Mouse (Mus musculus): ENCODE results near the gene Snf8.

Snf8 gene

DNA sequence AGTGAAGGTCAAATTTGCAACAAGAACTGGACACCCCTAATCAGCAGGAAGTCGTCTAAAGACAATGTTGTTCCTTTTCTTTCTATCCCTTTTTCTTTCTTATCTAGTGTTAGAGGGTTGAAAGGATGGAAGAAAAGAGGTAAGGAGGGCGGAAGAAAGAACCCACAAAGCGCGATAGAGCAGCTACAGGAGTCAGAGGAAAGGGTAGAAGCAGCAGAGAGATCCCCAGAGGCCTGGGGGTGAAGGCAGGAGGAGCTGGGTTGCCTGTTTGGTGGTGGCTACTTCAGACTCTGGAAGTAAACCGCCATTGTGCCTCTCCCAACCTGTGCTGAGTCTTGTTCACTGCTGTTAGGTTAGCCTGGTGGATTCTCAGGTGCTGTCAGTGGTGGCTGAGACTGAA is 6.6 kb upstream of the Snf8 start:
- no peak for DNase-seq

DNA sequence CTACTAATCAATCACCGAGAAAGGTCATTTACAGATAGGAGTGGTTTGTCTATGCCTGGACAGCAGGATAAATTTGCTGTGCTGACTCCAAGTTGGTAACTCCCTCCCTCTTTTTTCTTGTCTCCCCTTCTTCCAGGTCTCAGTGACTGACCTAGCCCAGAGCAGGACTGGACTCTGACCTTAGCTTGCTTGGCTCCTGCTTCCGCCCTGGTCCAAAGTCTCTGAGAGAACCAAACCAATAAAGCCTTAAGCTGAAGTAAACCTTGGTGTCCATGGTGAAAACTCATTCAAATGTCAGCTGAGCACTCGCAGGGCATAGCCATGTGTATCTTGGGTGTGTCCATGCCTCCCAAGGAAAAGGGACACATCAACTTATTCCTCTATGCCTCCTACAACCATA is 4.1 kb upstream of the Snf8 start:
- no peak for DNase-seq

DNA sequence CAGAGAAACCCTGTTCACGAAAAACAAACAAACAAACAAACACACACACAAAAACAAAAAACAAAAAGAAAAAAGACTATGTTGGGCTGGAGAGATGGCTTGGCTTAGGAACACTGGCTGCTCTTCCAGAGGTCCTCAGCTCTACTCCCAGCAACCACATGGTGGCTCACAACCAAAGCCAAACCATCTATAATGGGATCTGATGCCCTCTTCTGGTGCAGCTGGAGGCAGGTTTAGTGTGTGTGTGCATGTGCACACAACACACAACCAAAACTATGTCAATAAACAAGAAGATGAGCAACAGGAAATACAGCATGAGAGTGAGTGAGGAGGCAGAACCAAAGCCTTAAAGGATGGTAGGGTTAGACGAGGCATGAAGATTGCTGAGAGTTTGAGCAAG is 3.0 kb upstream of the Snf8 start:
- DNase-seq: no peak

DNA sequence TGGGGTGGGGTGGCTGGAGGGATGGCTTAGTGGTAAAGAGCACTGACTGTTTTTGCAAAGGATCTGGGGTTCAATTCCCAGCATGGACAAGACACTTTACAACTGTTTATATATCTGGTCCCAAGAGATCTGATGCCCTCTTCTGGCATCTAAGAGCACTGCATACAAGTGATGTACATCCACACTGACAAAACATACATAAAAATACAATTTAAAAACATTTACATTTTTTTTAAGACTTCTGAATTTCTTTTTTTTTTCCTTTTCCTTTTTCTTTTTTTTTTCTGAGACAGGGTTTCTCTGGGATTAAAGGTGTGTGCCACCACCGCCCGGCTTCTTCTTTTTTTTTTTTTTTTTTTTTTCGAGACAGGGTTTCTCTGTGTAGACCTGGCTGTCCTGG is 1.4 kb upstream of the Snf8 start:
- DNase-seq: no peak

DNA sequence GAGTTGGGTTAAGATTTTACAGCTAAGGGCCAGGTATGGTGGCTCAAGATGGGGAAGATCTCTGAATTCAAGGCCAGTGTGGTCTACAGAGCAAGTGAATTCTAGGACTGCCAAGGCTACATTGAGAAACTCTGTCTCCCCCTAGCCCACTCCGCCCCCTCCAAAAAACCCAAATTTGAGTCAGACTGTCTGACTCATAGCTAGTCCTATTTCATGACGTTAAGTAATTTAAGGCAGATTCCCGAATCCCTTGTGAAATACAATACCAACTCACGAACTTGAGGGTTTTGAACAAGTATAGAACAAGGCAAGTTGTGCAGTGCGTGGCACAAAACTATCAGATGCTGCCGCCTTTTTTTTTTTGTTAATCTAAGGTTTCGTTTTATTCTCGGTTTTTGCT is 569 bp upstream of the Snf8 start:
- no peak for DNase-seq

DNA sequence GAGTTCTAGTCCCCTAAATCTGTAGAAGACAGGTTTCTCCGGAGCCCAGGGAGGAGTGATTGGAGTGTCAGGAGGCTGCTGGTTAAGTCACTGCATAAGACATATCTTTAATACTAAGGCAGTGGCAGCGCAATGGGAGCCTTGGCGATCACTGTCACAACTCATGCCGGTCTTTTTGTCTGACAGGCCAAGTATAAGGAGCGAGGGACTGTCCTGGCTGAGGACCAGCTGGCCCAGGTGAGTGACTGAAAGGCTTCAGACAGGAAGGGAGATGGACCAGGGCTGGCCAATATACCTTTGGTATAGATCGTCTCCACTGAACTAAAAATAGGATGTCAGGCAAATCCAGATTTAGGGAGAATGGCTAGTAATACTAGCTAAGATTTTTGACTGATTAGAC is 448 bp downstream of the Snf8 start:
- no peak for DNase-seq

DNA sequence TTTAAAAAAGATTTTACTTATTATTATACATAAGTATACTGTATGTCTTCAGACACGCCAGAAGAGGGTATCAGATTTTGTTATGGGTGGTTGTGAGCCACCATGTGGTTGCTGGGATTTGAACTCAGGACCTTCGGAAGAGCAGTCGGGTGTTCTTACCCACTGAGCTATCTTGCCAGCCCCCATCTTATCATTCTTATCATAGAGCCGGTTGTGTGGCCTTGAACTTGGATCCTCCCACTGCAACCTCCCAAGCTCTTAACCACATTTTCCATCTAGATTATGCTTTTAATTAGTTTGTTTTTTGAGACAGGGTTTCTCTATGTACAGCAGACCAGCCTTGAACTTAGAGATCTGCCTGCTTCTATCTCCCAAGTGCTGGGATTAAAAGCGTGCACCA is 2.8 kb downstream of the Snf8 start:
- no peak for DNase-seq

DNA sequence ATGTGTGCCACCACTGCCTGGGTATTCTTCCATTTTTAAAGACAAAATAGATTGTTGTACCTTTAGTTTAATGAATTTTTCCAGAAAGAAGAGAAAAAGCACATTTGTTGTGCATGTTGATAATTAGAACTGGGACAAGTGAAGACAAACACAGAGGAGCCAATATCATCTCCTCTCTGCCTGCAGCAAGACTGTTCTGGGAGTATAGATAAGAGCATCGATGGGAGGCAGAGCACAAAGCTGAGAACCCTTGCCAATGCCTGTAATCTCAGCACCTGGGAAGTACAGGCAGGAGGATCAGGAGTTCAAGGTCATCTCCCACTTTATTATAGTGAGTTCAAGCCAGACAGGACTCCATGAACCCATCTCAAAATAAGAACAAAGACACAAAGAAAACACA is 3.9 kb downstream of the Snf8 start:
- DNase-seq: no peak

DNA sequence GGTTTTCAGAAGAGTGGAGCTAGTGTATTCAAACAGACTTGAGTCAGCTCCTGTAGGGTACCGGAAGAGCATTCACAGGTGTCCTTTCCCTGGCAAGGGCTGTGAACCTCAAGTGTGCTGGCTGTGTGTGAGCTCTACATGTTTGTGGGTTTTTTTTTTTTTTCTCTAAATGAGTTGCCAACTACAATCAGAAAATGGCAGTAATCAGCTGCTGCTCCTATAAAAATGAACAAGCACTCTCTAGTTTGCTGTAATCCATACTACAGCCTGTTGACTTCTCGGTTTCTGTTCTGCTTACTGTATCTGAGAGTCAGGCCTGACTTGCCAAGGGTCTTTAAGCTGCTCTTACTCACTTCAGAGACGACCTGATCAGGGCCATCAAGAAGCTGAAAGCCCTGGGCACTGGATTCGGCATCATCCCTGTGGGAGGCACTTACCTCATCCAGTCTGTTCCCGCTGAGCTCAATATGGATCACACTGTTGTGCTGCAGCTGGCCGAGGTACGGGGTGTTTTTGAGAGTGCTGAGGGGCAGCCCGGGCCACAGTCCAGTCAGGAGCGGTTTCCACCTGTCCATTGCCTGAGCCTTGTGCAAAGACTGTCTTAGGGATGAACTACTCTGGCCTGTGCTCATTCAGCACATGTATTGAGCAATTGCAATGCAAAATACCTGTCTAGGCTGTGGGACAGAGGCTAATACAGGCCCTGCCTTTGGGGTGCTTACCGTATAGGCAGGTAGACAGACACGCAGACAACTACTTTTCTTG is 10.3 kb downstream of the Snf8 start:
- DNase-seq: no peak

DNA sequence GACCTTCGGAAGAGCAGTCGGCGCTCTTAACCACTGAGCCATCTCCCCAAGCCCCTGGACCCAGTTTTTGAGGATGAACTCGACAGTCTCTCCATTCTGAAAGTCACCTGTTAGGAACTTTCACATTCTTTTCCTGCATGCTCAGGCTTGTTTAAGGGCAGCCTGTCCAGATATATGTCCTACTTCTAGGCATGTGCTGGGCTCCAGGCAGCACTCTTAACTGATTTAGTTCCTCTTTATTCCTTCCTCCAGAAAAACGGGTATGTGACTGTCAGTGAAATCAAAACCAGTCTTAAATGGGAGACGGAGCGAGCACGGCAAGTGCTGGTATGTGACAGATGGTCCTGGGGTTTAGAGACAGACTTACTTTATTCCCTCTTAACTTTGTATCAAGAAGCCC is 11.3 kb downstream of the Snf8 start:
- no peak for DNase-seq

DNA sequence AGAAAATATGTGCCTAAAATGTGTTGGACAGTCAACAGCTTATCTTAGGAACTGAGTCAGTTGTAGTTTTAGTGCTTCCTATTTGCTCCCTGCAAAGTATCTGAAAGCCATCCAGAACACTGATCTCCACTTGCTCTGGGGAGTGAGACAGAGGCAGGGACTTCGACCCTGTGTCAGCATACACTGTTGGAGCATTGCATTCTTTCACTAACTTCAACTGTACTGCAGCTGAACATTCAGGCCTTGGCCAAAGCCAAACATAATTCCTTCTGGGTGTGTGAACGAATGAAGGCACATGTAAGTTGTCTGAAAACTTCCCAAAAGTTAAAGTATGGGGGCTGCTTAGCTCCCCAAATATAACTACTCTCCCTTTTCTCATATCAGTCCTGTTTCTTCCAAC is 12.1 kb downstream of the Snf8 start:
- no peak for DNase-seq

DNA sequence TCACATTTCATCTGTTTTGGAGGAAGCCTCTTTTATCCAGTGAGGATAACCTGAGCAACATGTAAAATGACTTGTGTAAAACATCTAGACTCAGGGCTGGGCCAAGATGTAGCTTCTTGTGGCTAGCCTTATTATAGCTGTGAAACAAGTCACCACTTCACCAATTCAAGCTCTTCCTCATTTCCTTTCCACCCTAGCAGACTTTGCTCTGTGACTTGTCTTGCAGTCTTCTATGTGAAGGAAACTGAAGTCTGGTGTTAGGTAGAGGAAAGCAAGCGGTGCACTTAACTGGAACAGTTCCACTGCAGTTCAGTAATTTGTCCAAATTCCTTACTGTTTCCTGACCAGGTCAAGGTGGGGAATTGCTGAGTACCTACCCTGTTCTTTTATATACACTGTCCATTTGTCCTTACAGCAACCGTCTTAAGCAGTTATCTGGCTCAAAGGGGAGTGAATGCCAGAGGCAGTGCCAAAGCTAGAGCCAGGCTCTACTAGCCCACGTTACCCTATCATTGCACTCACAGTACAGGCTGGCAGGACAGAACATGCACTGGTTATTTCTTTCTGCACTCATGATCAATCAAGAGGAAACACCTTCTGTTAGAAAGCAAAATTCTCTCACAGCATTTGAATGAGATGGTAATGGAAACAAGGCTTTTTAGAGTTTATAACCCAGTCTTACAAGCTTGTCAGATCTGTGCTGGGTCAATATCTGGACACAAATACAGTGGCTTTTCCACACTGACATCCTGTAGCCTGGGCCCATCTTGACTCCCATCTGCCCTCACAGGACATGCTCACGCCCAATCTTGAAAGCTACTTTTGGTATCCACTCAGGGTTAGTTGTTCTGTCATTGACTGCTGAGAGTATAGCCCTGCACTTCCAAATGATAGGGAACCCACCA is 13.0 kb downstream of the Snf8 start:
- no peak for DNase-seq

DNA sequence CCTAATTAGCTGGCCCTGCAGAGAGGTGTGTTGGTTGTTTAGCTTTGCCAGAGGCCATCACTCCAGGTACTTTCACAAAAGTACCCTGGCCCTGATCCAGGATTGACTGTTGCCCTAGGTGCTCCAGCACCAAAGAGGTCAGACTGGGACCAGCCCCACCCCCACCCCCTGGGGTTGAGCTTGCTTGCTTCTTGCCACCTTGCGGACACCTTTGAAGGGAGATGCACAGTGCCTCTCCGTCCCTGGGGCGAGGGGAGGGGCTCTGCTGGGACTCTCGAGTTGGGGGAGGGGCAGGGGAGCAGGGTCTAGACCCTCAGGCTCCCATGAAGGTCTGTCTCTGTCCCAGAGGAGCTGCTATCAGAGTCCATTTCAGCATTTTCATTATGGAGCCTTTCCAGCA is 15.3 kb downstream of the Snf8 start:
- DNase-seq: no peak

DNA sequence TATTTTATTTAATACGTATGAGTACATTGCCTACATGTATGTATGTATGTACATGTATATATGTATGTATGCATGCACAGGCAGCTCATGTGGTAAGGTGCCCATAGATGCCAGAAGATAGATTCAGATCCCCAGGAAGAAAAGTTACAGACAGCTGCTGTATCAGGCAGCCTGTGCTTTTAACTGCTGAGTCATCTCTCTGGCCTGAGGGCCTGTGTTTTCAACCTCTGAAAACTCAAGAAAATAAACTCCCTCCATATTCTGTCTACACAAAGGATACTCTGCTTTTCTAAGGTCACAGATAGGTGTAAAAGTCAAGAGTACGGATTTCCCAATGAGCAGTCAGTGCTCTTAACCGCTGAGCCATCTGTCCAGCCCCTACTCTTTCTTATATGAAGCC is 16.2 kb downstream of the Snf8 start:
- DNase-seq: no peak

DNA sequence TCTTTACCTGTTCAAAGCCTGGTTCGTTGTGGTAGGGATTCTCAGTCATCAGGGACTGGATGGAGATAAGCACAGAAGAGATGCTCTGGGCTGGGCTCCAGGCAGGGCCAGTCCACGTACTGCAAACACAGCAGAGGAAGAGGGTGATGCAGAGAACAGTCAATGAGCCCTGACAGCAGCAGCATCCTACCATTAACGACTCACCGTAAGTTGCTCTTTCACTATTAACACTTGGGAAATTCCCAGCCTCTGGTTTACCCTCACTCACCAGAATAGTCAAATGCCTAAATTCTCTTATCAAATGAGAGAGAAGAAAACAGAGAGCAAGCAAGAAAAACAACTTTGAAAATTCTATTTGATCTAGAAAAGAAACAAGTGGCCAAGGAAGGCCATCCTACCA is 23.6 kb downstream of the Snf8 start:
- DNase-seq: no peak

DNA sequence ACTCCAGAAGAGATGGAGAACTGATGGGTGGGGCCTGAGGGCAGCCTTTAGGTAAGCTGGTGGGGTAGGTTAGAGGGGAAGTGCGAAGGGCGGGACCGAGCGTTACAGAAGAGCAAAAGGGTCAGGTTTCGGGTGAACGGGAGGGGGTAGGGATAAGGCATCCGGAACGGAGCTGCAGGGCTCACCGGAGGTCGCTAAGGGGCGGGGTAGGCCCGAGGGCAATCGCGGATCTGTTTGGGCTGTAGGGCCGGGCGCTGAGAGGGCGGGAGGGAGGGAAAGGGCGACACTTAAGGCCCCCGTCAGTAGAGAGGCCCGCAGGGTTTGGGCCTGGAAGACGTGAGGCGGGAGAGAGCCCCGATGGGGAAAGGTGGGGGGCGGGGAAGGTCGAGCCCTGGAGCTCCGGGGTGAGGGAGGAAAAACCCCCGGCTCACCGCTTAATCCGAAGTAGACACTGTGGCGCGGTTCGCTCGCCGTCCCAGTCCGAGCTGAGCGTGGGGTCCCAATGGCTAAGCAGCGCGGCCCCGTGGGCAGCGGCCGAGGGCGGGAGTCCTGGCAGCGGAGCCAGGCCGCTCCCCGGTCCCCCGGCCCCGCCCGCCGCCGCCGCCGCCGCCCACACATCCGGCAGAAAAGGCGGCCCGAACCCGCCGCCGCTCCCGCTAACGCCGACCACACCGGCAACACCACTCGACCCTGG is 30.0 kb downstream of the Snf8 start:
- DNase-seq: no peak

DNA sequence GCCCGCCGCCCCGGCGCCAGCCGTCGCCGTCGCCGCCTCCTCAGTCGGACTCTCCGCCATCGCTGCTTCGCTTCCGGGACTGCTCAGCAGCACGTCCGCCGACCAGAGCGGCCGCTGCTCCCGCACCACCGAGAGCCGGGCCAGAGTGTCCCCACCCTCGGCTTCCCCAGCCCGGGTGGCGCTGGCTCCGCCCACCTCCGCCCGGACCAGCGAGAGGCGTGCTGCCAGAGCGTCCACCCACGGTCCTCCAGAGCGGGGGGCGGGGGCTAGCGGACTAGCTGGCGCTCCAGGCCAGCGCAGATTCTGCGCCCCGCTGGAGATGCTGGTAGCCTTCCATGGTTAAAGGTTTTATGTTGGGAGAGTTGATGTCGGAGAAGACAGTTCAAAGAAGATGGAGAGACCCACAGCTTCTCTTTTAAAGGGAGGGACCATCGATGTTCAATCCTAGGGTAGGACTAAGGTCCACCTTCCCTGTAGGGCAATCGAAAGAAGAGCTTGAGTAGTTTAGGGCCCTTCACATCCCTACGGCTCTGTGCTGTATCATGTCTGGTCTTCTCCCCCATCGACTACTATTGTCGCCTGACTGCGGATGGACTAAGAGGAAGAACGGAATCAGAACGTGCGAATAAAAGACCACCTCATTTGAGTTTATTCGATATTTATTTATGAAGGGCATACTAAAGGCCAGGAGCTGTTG is 30.7 kb downstream of the Snf8 start, which contains the start of gene Ube2z:
TSS of gene Ube2z (minus strand) at position 174 of the 697 bp plus-strand sequence.
- peak; percentile 98 for DNase-seq

DNA sequence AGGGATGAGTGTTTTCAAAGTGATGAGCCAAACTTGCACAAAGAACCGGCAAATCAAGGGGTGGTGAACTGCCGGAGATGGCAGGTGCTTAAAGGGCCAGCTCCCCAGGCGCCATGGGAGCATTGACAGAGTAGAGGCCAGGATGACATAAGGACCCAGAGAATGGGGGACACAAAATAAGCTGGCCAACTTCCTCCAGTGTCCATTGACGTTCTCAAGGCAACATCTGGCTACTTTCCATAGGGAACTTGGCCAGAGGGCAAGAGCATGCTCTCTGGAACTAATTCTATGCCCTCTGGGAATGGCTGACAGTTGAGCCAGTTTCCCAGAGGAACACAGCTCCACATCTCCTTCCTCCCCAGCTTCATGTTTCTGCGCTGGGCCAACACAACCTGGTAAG is 33.5 kb downstream of the Snf8 start:
- DNase-seq: no peak

DNA sequence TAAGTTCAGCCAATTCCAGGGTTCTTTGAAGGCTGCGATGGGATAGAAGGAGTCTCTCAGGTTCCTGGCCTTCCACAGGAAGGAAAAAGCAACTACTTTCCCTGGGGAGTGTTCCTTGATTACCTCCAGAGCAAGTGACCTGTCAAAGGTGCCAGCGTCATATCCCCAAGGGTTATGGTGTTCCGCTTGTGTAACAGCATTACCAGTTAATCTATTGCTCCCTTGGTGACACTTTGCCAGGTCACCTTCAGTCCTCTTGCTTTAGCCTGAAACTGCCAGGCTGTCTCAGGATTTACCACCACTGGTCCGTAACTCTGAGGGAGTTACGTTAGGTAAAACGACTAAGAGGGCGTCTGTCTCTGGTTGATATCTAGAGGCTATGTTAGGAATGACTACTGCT is 35.7 kb downstream of the Snf8 start:
- no peak for DNase-seq

DNA sequence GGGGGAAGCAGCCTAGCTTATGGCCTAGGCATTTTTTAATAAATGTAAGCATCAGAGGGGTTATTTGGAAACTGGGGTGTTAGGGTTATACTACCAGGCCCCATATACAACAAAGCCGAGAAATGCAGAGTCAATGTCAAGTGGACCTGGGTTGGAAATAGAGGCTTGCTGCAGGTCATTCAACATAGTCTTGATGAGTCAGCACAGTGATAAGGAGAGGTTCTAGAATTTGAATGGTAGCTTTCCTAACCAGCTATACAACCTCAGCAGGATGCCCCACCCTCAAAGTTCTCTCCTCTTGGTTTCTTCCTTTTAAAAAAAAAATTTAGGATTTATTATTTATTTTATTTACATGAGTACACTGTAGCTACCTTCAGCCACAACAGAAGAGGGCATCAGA is 36.3 kb downstream of the Snf8 start:
- no peak for DNase-seq

DNA sequence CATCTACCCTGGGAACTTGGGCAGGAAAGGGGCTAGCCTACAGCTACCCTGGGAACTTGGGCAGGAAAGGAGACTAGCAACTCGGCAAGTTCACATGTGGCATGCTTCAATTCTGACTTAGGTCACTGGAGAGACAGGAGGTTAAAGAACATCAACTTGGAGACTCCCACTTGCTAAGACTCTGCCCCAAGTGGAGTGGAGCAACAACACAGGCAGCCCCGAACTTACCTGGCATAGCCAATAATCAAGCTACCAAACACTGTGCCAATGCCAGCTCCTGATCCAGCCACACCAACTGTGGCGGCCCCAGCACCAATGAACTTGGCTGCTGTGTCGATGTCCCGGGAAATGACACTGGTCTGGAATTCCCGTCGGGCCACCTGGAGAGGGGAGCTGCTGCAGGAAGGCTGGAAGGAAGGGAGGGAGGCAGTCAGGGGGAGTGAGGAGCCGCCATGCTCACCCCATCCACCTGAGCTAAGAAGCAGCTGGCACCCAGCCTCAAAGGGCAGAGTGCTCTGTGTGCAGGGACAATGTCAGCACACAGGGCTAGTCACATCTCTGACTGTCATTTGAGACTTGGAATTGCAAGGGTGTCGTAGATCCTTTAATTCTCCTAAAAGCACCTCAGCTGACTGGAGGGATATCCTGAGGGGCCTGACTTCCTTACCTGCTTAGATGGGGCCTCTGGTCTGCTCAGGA is 38.8 kb downstream of the Snf8 start:
- no peak for DNase-seq

Measured in right cerebral cortex, postnatal 4 days (tissue).